Mouse (Mus musculus): ENCODE measurements at regions not wholly inside any gene's neighbourhood (a gene's known extent, or its start where the extent isn't known, plus 50 kb on each side); places are given as distances from the start of the nearest gene placed in this dataset.
A peak's percentile ranks its signal among the peaks of the same experiment; 100 is the strongest.

GRCm38 (mm10) chr6:71012436-71012822 is 56.1 kb downstream of the Foxi3 start:
- no peak for DNase-seq
- intact Hi-C loops (cut with DNase I) = no loop called here

- intact Hi-C loops (cut with DNase I) = no loop called here
- DNase-seq = peak; percentile 76
Observed at GRCm38 (mm10) chr6:71012823-71013461, 56.6 kb downstream of the Foxi3 start.

GRCm38 (mm10) chr6:71016388-71016787 is 60.1 kb downstream of the Foxi3 start:
- DNase-seq = no peak
- intact Hi-C loops (cut with DNase I) = no loop called here

GRCm38 (mm10) chr6:71021353-71021752 is 65.0 kb downstream of the Foxi3 start:
- DNase-seq = no peak
- intact Hi-C loops (cut with DNase I) = no loop called here

- intact Hi-C loops (cut with DNase I) = no loop called here
- no peak for DNase-seq
Observed at GRCm38 (mm10) chr6:71025472-71025871, 69.1 kb downstream of the Foxi3 start.

- no peak for DNase-seq
- intact Hi-C loops (cut with DNase I) = no loop called here
Observed at GRCm38 (mm10) chr6:71029663-71030062, 73.3 kb downstream of the Foxi3 start.

- no peak for DNase-seq
- intact Hi-C loops (cut with DNase I) = no loop called here
Observed at GRCm38 (mm10) chr6:71030541-71030940, 74.2 kb downstream of the Foxi3 start.

- DNase-seq = no peak
- intact Hi-C loops (cut with DNase I) = no loop called here
Observed at GRCm38 (mm10) chr6:71044241-71044640, 87.9 kb downstream of the Foxi3 start.

- no peak for DNase-seq
- intact Hi-C loops (cut with DNase I) = no loop called here
Observed at GRCm38 (mm10) chr6:71045261-71045660, 88.9 kb downstream of the Foxi3 start.

- intact Hi-C loops (cut with DNase I) = no loop called here
- DNase-seq = peak; percentile 61
Observed at GRCm38 (mm10) chr6:71048199-71049094, 92.1 kb downstream of the Foxi3 start.

- intact Hi-C loops (cut with DNase I) = no loop called here
- DNase-seq = no peak
Observed at GRCm38 (mm10) chr6:71050248-71050647, 93.9 kb downstream of the Foxi3 start.

GRCm38 (mm10) chr6:71050754-71051213 is 93.5 kb downstream of the Thnsl2 start:
- DNase-seq = no peak
- intact Hi-C loops (cut with DNase I) = no loop called here

GRCm38 (mm10) chr6:71057209-71057858 is 86.9 kb downstream of the Thnsl2 start:
- DNase-seq = no peak

GRCm38 (mm10) chr6:71060116-71060515 is 84.1 kb downstream of the Thnsl2 start:
- intact Hi-C loops (cut with DNase I) = no loop called here
- DNase-seq = peak; percentile 58

More at GRCm38 (mm10) chr6:71057209-71057858, 86.9 kb downstream of the Thnsl2 start:
- intact Hi-C loops (cut with DNase I) = no loop called here

- intact Hi-C loops (cut with DNase I) = no loop called here
Observed at GRCm38 (mm10) chr6:71062980-71063379, 81.3 kb downstream of the Thnsl2 start.

GRCm38 (mm10) chr6:71065428-71065827 is 78.8 kb downstream of the Thnsl2 start:
- intact Hi-C loops (cut with DNase I) = no loop called here
- no peak for DNase-seq

More at GRCm38 (mm10) chr6:71062980-71063379, 81.3 kb downstream of the Thnsl2 start:
- DNase-seq = no peak

GRCm38 (mm10) chr6:71069229-71069628 is 75.0 kb downstream of the Thnsl2 start:
- no peak for DNase-seq
- intact Hi-C loops (cut with DNase I) = no loop called here

GRCm38 (mm10) chr6:71074789-71075191 is 69.4 kb downstream of the Thnsl2 start:
- no peak for DNase-seq
- intact Hi-C loops (cut with DNase I) = no loop called here
